Mouse (Mus musculus): Measurements from ENCODE around the gene Dnajc30.

Gene Dnajc30

GRCm38 (mm10) chr5:135107521-135108501, 43.8 kb downstream of the Dnajc30 start:
- DNase-seq (ENCODE audit: extremely low spot score, low read depth, low spot score): no peak

GRCm38 (mm10) chr5:135109017-135109416, 45.0 kb downstream of the Dnajc30 start:
- no peak for DNase-seq (ENCODE audit: extremely low spot score, low read depth, low spot score)

DNA sequence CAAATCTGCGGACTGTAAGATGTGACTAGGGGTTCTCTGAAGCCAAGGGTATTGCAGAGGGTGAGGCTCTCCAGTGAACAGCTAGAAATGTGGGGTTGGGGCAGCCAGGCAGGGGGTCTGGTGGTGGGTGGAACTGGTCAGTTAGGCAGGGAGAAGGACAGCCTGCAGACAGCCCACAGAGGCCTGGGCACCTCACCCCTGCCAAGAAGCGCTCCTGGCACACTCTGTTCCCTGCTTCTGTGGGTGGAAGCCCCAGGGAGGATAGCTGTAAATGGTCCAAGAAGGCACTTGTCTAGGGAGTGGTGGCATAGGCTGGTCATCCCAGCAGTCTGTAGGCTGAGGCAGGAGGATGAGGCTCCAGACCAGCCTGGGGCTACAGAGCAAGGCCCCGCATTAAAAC, 45.4 kb downstream of the Dnajc30 start:
- DNase-seq (ENCODE audit: extremely low spot score, low read depth, low spot score): no peak

DNA sequence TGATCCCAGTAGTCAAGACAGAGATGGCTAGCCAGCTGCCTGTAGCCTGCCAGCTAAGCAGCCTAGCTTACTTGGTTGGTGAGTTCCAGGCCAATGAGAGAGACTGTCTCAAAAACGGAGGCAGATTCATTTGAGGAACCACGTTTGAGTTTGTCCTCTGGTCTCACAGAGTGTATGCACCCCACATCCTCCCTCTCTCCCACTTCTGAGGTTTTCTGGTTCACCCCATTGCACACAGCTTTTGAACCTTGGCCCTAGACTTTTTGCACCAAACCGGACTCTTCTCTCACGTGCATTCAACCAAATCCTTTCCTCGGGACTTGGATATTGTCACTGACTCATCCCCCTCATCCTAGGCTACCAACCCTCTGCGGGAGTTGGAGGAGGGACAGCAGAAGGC, 46.0 kb downstream of the Dnajc30 start:
- DNase-seq (ENCODE audit: extremely low spot score, low read depth, low spot score): no peak

- DNase-seq (ENCODE audit: extremely low spot score, low read depth, low spot score): no peak
These were observed 49.8 kb downstream of the Dnajc30 start for GRCm38 (mm10) chr5:135113782-135114181.

DNA sequence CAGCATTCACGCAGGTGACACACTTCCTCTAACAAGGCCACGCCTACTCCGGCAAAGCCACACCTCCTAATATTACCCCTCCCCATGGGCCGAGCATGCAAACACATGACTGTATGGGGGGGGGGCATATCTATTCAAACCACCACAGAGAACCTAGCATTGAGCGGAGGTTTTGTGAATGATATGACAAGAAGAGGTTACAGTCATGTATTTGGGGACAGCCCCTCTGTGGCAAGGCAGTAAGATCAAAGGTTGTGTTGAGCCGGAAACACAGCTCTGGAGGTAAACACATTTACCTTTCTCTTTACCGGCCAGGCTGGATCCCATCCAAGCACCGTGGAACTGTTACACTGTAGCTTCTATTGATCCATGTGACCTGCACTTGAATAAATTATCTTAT, 51.2 kb downstream of the Dnajc30 start:
- no peak for DNase-seq (ENCODE audit: extremely low spot score, low read depth, low spot score)

Data from hindlimb bud, embryonic 11.5 days (tissue).